Mouse (Mus musculus): ENCODE measurements around the gene Gas2. TPM values are rescaled to one million over a fixed set of nuclear protein-coding genes. Genes with fewer than 3 reads are reported as not detected.

The Gas2 gene
- 6.7 TPM for polyA plus RNA-seq (2014; fragmentation: Illumina TruSeq; extraction: RNeasy Lipid Tissue Mini Kit (QIAGEN cat#74804); ENCODE audit: low read depth, low replicate concordance)

GRCm38 (mm10) chr7:51861250-51862096 is at the start of gene Gas2:
Gene Gas2 (plus strand): TSS chr7:51862015.

GRCm38 (mm10) chr7:51862097-51862492 is 280 bp downstream of the Gas2 start, which contains the start of gene Fancf:
Gene Fancf (minus strand): TSS chr7:51862267.

GRCm38 (mm10) chr7:52005511-52006295 is 143.9 kb downstream of the Gas2 start, which contains the start of gene Svip:
Gene Svip (minus strand): TSS chr7:52006018.

GRCm38 (mm10) chr7:52015628-52016027 is 153.8 kb downstream of the Gas2 start, which contains the start of gene 1700015G11Rik:
Gene 1700015G11Rik (minus strand): TSS chr7:52015728.

Other genes with a start within 250 kb of the Gas2 start
- gene Slc17a6, start 240.0 kb upstream of the Gas2 start, polyA plus RNA-seq (2014; fragmentation: Illumina TruSeq; extraction: RNeasy Lipid Tissue Mini Kit (QIAGEN cat#74804); ENCODE audit: low read depth, low replicate concordance) = 0.38 TPM
- gene Fancf, start 252 bp downstream of the Gas2 start, polyA plus RNA-seq (2014; fragmentation: Illumina TruSeq; extraction: RNeasy Lipid Tissue Mini Kit (QIAGEN cat#74804); ENCODE audit: low read depth, low replicate concordance) = 6.9 TPM
- 47.0 TPM for gene Svip, start 144.0 kb downstream of the Gas2 start, polyA plus RNA-seq (2014; fragmentation: Illumina TruSeq; extraction: RNeasy Lipid Tissue Mini Kit (QIAGEN cat#74804); ENCODE audit: low read depth, low replicate concordance)
- not detected for gene 1700015G11Rik, start 153.7 kb downstream of the Gas2 start, polyA plus RNA-seq (2014; fragmentation: Illumina TruSeq; extraction: RNeasy Lipid Tissue Mini Kit (QIAGEN cat#74804); ENCODE audit: low read depth, low replicate concordance)